Mouse (Mus musculus) forebrain, postnatal 0 days (tissue): ENCODE data around the gene B230104I21Rik. TPM values are rescaled to one million over a fixed set of nuclear protein-coding genes. Genes with fewer than 3 reads are reported as not detected.

Experiments used
- ATAC-seq: fragments of 200-750 bp; cut with Nextera tagmentation; 2 replicates; pipeline ENCODE4 v1.8.0; 2017; ENCODE audit warnings: mild to moderate bottlenecking, moderate library complexity
- DNase-seq: peaks from one replicate; pipeline ENCODE4 v3.0.0-alpha.2; 2015
- H3K27ac ChIP-seq: fragments of 300-500 bp; sonication (generic); 2 replicates; pipeline ENCODE4 v1.5.1; 2014; ENCODE audit warnings: low read depth, mild to moderate bottlenecking, antibody characterized with exemption, low read length, moderate library complexity, mixed read lengths
- H3K27me3 ChIP-seq: fragments of 300-500 bp; sonication (generic); 2 replicates; pipeline ENCODE4 v1.6.1; 2014; ENCODE audit warnings: mild to moderate bottlenecking, low read length, mixed read lengths; ENCODE audit not compliant: insufficient read depth
- H3K36me3 ChIP-seq: fragments of 300-500 bp; sonication (generic); 2 replicates; pipeline ENCODE4 v1.6.1; 2014; ENCODE audit warnings: mild to moderate bottlenecking, moderate library complexity; ENCODE audit not compliant: insufficient read depth
- H3K4me1 ChIP-seq: fragments of 300-500 bp; sonication (generic); 2 replicates; pipeline ENCODE4 v1.6.1; 2014; ENCODE audit warnings: antibody characterized with exemption; ENCODE audit not compliant: insufficient read depth
- H3K4me2 ChIP-seq: fragments of 300-500 bp; sonication (generic); 2 replicates; pipeline ENCODE4 v1.6.1; 2014; ENCODE audit warnings: low read depth, mild to moderate bottlenecking, moderate library complexity
- H3K4me3 ChIP-seq: fragments of 300-500 bp; sonication (generic); 2 replicates; pipeline ENCODE4 v1.5.1; 2014; ENCODE audit warnings: low read depth, low read length, mixed read lengths
- H3K9ac ChIP-seq: fragments of 300-500 bp; sonication (generic); 2 replicates; pipeline ENCODE4 v1.6.1; 2014; ENCODE audit warnings: mild to moderate bottlenecking
- H3K9me3 ChIP-seq: fragments of 300-500 bp; sonication (generic); 2 replicates; pipeline ENCODE4 v1.6.1; 2016; ENCODE audit warnings: low read length
- CTCF ChIP-seq: sonication (generic); IDR thresholded peaks from 2 replicates; pipeline ENCODE4 v1.5.1; 2016; ENCODE audit warnings: antibody characterized with exemption, control low read depth, low read depth
- WGBS: fragments of 180-500 bp; shearing (Covaris S2); extraction: QIAGEN DNeasy Blood & Tissue Kit; methylation state at CpG from one replicate; pipeline ENCODE4 v1.1.7; 2014; 5-methylcytosine and 5-hydroxymethylcytosine counted together
- polyA plus RNA-seq: library from polyadenylated mRNA; unstranded; fragments of >200 nt; fragmentation: Nextera tagmentation; extraction: Ambion mirVana; gene quantifications from 2 replicates; pipeline ENCODE4 v1.2.1, GENCODE M21; 2015
- total RNA-seq: library from RNA; depleted of rRNA; stranded (reverse); fragments of >200 nt; gene quantifications from 2 replicates; pipeline ENCODE4 v1.2.3, GENCODE M21; 2014

The B230104I21Rik gene
- total and polyA plus RNA-seq, 2 experiments from 2014 or later: 0.90 TPM; not detected in 1

- Histone ChIP-seq H3K36me3 (no peaks in the 10 kb centered on the region), H3K9ac (no peak overlapping the region), H3K27ac (no peak overlapping the region), H3K4me2 (no peak overlapping the region), H3K27me3 (no peaks in the 10 kb centered on the region), H3K4me3 (no peak overlapping the region), H3K9me3 (no peaks in the 10 kb centered on the region), H3K4me1 (no peaks in the 10 kb centered on the region)
- 89% methylated on average over 7 of the region's 7 CpGs for WGBS
- no peak for ATAC-seq
- TF ChIP-seq CTCF: no peak
- no peak for DNase-seq
Observed at GRCm38 (mm10) chr4:154330001-154330400, 5.9 kb upstream of the B230104I21Rik start.

DNA sequence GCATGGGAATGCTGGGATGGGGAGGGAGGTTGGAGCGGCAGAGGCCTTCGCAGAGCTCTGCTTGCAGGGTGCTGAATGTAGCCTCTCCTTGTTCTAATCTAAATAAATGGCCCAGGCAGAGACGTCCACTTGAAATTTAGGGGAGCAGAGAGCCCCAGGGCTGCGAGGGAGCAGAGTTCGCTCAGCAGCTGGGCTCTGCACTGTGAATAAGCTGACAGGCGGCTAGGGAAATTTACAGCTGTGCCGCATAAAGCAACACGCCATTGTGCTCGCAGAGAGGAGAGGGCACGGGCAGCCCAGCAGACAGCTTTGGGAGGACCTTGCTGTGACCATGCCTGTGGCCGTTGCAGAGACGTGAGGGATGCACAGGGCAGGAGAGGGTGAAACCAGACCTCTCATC is 4.7 kb upstream of the B230104I21Rik start:
- no peak for DNase-seq

DNA sequence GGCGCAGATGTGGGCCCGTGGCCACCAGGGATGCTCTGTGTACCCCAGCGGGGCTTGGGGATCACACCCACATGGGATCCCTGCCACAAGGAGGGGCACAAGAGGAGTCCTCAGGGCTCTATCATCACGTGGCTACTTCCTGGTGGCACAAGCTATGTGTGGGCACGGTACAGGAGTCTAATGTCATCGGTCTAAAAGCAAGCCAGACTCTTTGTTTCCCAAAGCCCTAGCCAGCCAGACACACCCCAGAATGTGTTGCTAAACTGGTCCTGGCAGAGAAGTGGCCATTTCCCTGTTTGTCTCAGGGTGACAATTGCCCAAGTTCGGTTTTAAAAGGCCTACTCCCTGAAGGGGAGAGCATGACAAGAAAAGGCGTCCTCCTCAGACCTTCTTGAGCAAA is 2.6 kb upstream of the B230104I21Rik start:
- WGBS: 73% methylated on average over 8 of the region's 8 CpGs
- H3K9ac ChIP-seq: no peak overlapping the region
- DNase-seq (no peak), ATAC-seq (no peak)
- H3K4me3 ChIP-seq: no peak overlapping the region
- no peak overlapping the region for H3K4me2 ChIP-seq
- no peak for TF ChIP-seq CTCF
- no peak overlapping the region for H3K27ac ChIP-seq
- no peaks in the 10 kb centered on the region for H3K36me3 ChIP-seq
- no peaks in the 10 kb centered on the region; the same call in 1 of the 2 replicates for H3K4me1 ChIP-seq
- H3K27me3 ChIP-seq: no peaks in the 10 kb centered on the region
- no peaks in the 10 kb centered on the region for H3K9me3 ChIP-seq

More for the DNA sequence above, 4.7 kb upstream of the B230104I21Rik start:
- no peak for ATAC-seq
- no peak overlapping the region for H3K27ac ChIP-seq
- 45% methylated on average over 12 of the region's 12 CpGs for WGBS
- no peaks in the 10 kb centered on the region for H3K9me3 ChIP-seq
- no peak overlapping the region for H3K4me3 ChIP-seq
- no peaks in the 10 kb centered on the region for H3K27me3 ChIP-seq
- no peaks in the 10 kb centered on the region; the same call in 1 of the 2 replicates for H3K4me1 ChIP-seq
- H3K9ac ChIP-seq: no peak overlapping the region
- no peak overlapping the region for H3K4me2 ChIP-seq
- H3K36me3 ChIP-seq: no peaks in the 10 kb centered on the region
- no peak for TF ChIP-seq CTCF

GRCm38 (mm10) chr4:154334699-154335402 is 1.1 kb upstream of the B230104I21Rik start:
- no peak overlapping the region for H3K27ac ChIP-seq
- no peak overlapping the region for H3K4me3 ChIP-seq
- H3K9ac ChIP-seq: no peak overlapping the region
- no peaks in the 10 kb centered on the region for H3K27me3 ChIP-seq
- no peaks in the 10 kb centered on the region; the same call in 1 of the 2 replicates for H3K4me1 ChIP-seq
- no peaks in the 10 kb centered on the region for H3K9me3 ChIP-seq
- H3K36me3 ChIP-seq: no peaks in the 10 kb centered on the region
- WGBS: 72% methylated on average over 48 of the region's 48 CpGs
- no peak for TF ChIP-seq CTCF
- DNase-seq (peak; percentile 46), ATAC-seq (no peak)
- H3K4me2 ChIP-seq: 0 out of 2 replicates have a peak overlapping the region, but pooled peaks have one; percentile 8

DNA sequence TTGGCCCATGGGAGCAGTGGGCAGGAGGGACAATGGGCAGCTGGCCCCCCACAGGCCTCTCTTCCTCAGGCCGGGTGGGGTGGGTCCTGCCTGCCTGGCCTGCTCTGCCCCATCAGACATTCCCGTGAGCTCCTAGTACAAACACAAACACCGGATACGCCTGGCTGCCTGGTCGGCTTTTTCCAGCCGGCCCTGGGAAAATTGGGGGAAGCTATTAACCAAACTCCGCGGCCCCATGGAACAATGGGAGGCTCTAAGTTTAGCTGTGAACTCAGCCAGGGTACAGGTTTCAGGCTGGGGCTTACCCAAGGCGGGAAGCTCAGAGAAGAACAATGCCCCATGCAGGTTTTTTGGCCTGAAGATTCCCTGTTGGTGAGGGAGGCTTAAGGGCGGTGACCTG is 723 bp downstream of the B230104I21Rik start:
- ATAC-seq: no peak
- no peak overlapping the region for H3K9ac ChIP-seq
- no peaks in the 10 kb centered on the region for H3K36me3 ChIP-seq
- H3K27ac ChIP-seq: 0 out of 2 replicates have a peak overlapping the region, but pooled peaks have one; percentile 29
- H3K27me3 ChIP-seq: no peaks in the 10 kb centered on the region
- H3K9me3 ChIP-seq: no peaks in the 10 kb centered on the region
- no peak for DNase-seq
- TF ChIP-seq CTCF: no peak
- 22% methylated on average over 10 of the region's 10 CpGs for WGBS
- H3K4me2 ChIP-seq: no peak overlapping the region
- H3K4me1 ChIP-seq: no peaks in the 10 kb centered on the region; the same call in 1 of the 2 replicates
- H3K4me3 ChIP-seq: no peak overlapping the region

GRCm38 (mm10) chr4:154346731-154347522 is 11.0 kb downstream of the B230104I21Rik start:
- Histone ChIP-seq H3K27ac (no peak overlapping the region), H3K9me3 (no peaks in the 10 kb centered on the region), H3K4me2 (no peak overlapping the region), H3K9ac (no peak overlapping the region), H3K36me3 (no peaks in the 10 kb centered on the region), H3K4me3 (no peak overlapping the region), H3K27me3 (no peaks in the 10 kb centered on the region), H3K4me1 (no peaks in the 10 kb centered on the region)
- no peak for TF ChIP-seq CTCF
- ATAC-seq: no peak
- DNase-seq: no peak
- WGBS: 42% methylated on average over 19 of the region's 19 CpGs

DNA sequence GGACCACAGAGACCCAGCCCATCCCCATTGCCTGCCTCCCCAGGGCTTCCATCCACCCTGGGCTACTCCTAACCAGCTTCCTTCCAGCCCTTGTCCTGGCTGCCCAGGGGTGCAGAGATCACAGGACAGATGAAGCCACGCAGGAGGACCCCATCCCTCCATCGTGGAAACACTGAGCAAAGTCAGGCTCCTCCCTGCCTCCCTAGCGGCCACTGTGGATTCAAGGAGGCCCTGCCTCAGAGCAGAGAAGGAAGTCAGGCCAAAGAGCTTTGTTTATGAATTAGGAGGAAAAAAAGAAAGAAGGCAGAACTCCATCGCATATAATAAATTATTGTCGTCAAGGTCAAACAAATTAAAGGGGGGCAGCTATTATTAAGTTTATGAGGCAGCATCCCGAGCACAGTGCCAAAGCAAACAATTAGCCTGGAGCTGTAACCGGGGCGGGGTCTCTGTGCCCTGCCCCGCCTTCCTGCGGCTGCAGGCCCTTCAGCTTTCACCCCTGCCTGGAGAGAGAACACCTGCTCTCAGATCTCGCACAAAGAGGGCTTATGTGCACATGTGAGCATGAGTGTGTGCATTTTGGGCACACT is 12.4 kb downstream of the B230104I21Rik start:
- H3K27ac ChIP-seq: no peak overlapping the region
- no peaks in the 10 kb centered on the region for H3K4me1 ChIP-seq
- H3K36me3 ChIP-seq: no peaks in the 10 kb centered on the region
- H3K9ac ChIP-seq: no peak overlapping the region
- DNase-seq (no peak), ATAC-seq (no peak)
- no peak overlapping the region for H3K4me2 ChIP-seq
- WGBS: 52% methylated on average over 11 of the region's 11 CpGs
- no peak for TF ChIP-seq CTCF
- H3K27me3 ChIP-seq: no peaks in the 10 kb centered on the region
- H3K9me3 ChIP-seq: no peaks in the 10 kb centered on the region
- H3K4me3 ChIP-seq: no peak overlapping the region
